Mouse (Mus musculus) inflammation-experienced regulatory T-cells, adult 6 months (primary cell): ENCODE data around the gene Cited2. TPM values are rescaled to one million over a fixed set of nuclear protein-coding genes. Genes with fewer than 3 reads are reported as not detected.

Source experiments
- polyA plus RNA-seq, 3 experiments: library from polyadenylated mRNA; unstranded; fragments of 100-300 nt; shearing (Covaris generic); gene quantifications; one replicate each; pipeline ENCODE4 v1.2.1; 2017

Cited2 gene
- polyA plus RNA-seq, 3 experiments from 2014 or later, result 5.5 to 8.0 (median 7.7) TPM

Other genes with a start within 250 kb of the Cited2 start
- 1 to 10 TPM; 1.7 to 2.1 (median 1.9) TPM for gene Txlnb, start 73.0 kb downstream of the Cited2 start, polyA plus RNA-seq
- gene Heca, start 224.8 kb downstream of the Cited2 start, polyA plus RNA-seq, result 10 to 100 TPM; 20.6 to 36.9 (median 27.7) TPM